Mouse (Mus musculus) small intestine, adult 2 months (tissue): ENCODE measurements at regions not wholly inside any gene's neighbourhood (a gene's known extent, or its start where the extent isn't known, plus 50 kb on each side); places are given as distances from the start of the nearest gene placed in this dataset.
A peak's percentile ranks its signal among the peaks of the same experiment; 100 is the strongest.
"Not testable (repeated sequence)": the region's sequence is repeated elsewhere in the genome, so short reads cannot be mapped to it uniquely, and the experiment has no call there.

Experiments used
- H3K27ac ChIP-seq: fragments of 200-500 bp; 2 replicates; pipeline ENCODE4 v1.5.1; 2012; ENCODE audit warnings: low read depth, low read length, control low read depth, inconsistent platforms; ENCODE audit not compliant: insufficient read depth
- H3K27me3 ChIP-seq: fragments of 200-500 bp; 2 replicates; pipeline ENCODE4 v1.6.1; 2012; ENCODE audit warnings: mild to moderate bottlenecking, moderate library complexity, low read length, inconsistent platforms; ENCODE audit not compliant: control insufficient read depth, insufficient read depth
- H3K36me3 ChIP-seq: fragments of 200-500 bp; 2 replicates; pipeline ENCODE4 v1.6.1; 2012; ENCODE audit warnings: mild to moderate bottlenecking, low read length, control low read depth, inconsistent platforms; ENCODE audit not compliant: control insufficient read depth, insufficient read depth
- H3K4me1 ChIP-seq: fragments of 200-500 bp; 2 replicates; pipeline ENCODE4 v1.6.1; 2012; ENCODE audit warnings: low read length, inconsistent platforms, mixed read lengths; ENCODE audit not compliant: control insufficient read depth, insufficient read depth, insufficient read length
- H3K4me3 ChIP-seq: fragments of 200-500 bp; 2 replicates; pipeline ENCODE4 v1.5.1; 2012; ENCODE audit warnings: low read depth, mild to moderate bottlenecking, control low read depth, inconsistent platforms, low read length, moderate library complexity
- CTCF ChIP-seq: fragments of 200-500 bp; IDR thresholded peaks from 2 replicates; pipeline ENCODE4 v1.5.1; 2012; ENCODE audit warnings: low read depth, mild to moderate bottlenecking, control low read depth, inconsistent platforms, low read length, moderate library complexity, mixed read lengths; ENCODE audit not compliant: insufficient replicate concordance, insufficient read length; ENCODE audit errors: extremely low read depth
- POLR2A ChIP-seq: fragments of 200-500 bp; IDR thresholded peaks from 2 replicates; pipeline ENCODE4 v1.6.1; 2012; ENCODE audit warnings: low read depth, mild to moderate bottlenecking, control low read depth, inconsistent platforms, low read length, moderate library complexity
- WGBS: fragments of 180-500 bp; shearing (Covaris S2); methylation state at CpG from one replicate; pipeline ENCODE4 v1.1.7; 2018; 5-methylcytosine and 5-hydroxymethylcytosine counted together

DNA sequence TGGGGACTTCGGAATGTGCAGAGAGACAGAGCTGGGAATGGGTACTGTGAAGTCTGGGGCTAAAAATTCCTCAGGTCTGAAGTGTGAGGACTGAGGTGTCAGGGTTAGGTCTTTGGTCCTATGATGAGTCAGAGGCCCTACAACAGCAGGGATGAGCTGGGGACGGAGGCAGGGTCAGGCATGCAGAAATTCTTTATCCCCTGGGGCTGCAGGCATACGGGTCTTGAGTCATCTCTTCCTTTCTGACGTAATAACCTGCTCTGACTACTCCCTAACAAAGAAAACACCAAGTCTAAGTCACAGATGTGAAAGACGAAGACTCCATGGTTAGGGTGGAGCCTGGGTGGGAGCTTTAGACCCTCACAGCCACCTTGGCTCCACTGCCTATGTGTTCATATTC lies 185.6 kb upstream of the Serp2 start:
- no peaks in the 10 kb centered on the region for H3K4me1 ChIP-seq
- WGBS = 86% methylated on average over 5 of the region's 5 CpGs
- H3K27me3 ChIP-seq = no peaks in the 10 kb centered on the region
- no peak for TF ChIP-seq POLR2A
- TF ChIP-seq CTCF = no peak
- no peak overlapping the region for H3K4me3 ChIP-seq
- no peak overlapping the region for H3K27ac ChIP-seq
- H3K36me3 ChIP-seq = no peaks in the 10 kb centered on the region

DNA sequence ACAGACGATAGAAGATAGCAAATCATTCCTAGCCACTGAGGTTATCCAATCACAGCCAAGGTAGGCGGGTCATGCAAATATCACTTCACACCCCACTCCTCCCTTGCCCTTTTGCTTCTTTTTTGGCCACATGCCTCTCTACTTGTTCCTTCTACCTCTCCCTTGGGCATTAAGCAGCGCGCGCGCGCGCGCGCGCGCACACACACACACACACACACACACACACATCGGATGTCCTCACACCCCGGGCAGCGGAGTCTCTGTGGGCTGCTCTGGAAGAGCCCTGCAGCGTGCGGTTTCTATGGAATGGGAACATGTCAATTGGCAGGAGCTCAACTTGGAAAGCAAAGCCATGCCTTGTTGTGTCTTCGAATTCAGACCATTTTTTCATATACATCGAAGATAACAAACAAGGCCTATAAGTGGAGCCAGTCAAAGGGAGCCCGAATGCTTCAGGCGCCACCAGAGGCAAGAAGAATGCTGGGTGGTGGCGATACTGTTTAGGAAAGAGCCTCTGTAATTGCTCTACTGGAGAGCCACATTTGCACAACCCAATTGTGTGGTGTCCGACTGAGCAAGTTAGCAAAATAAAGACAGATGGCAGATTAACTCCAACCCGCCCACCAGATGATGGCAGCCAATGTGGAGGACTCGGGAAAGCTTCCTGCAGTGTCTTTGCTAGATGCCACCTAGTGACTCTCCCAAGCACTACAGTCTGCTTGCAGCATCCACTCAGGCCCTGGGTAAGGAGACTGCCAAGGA lies 183.3 kb upstream of the Serp2 start:
- TF ChIP-seq CTCF (peak; percentile 46; the same call in 1 of the 2 replicates), POLR2A (no peak)
- H3K27me3 ChIP-seq = no peaks in the 10 kb centered on the region
- H3K36me3 ChIP-seq = no peaks in the 10 kb centered on the region
- H3K27ac ChIP-seq = no peak overlapping the region
- 80% methylated on average over 25 of the region's 25 CpGs for WGBS
- no peak overlapping the region for H3K4me3 ChIP-seq
- H3K4me1 ChIP-seq = no peaks in the 10 kb centered on the region; the same call in 1 of the 2 replicates

DNA sequence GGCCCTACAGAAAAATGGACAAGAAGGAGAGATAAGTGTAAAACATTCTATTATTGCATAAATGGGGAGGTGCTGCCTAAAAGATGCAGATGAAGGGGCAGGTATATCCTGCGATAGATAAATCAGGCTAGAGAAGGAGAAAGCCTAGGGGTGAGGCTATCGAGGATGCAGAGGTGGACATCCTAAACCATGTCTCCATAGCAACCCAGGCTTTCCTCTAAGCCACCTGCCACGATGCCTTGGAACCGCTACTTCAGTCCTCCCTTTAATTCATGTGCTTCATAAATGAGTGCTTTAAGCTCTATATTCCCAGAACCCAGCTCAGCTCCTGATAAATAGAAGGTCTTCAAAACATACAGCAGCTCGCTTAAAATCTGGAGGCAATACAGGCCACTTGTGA lies 179.3 kb upstream of the Serp2 start:
- Histone ChIP-seq H3K27ac (no peak overlapping the region), H3K36me3 (no peaks in the 10 kb centered on the region), H3K4me1 (peaks cover 6% of the 10 kb centered on the region), H3K4me3 (no peak overlapping the region), H3K27me3 (no peaks in the 10 kb centered on the region)
- 92% methylated on average over 5 of the region's 5 CpGs for WGBS
- TF ChIP-seq CTCF (no peak), POLR2A (no peak)

DNA sequence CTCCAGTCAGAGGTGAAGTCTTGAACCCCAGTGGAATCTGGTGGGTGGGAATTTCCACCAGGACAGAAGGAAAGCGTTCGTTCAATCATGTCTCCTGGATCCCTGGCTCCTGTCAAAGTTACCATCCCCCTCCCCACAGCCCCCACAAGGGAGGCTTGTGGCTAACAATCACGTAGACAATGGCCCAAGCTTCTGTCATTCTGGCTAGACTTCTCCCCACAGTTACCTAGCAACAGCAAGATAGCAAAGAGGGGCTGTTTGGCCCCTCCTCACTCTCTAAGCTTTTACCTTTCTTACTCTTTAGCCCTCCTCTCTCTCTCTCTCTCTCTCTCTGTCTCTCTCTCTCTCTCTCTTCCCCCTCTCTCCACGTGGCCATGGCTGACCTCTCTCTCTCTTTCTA lies 178.4 kb upstream of the Serp2 start:
- Histone ChIP-seq H3K27ac (no peak overlapping the region), H3K36me3 (no peaks in the 10 kb centered on the region), H3K4me1 (peaks cover 6% of the 10 kb centered on the region), H3K4me3 (no peak overlapping the region), H3K27me3 (no peaks in the 10 kb centered on the region)
- TF ChIP-seq POLR2A (no peak), CTCF (no peak)
- 89% methylated on average over 4 of the region's 4 CpGs for WGBS

DNA sequence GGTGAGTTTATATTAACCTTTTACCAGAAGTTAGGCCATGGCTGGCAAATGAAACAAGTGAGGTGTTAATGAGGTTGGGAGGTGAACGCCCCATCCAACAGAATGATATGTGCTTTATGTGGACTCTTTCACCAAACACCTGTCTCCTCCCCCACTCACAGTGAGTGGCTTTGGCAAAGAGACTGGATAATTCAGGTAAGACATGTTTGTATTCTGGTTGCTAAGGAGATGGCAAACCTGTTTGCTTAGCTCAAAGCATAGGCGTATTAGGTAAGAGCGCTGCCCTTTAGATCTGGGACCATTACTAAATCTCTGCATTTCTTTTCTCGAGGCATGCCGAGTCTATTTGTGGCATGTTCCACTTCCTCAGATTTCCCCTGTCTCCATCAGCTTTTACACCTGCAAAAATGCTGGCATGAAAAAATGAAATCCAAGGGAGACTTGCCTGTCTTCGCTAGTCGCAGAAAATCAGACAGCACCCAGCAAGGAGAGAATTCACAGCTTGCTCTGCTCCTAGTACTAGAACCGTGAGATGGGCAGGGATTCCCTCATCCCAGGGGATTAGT lies 176.7 kb upstream of the Serp2 start:
- TF ChIP-seq CTCF (no peak), POLR2A (no peak)
- no peaks in the 10 kb centered on the region for H3K27me3 ChIP-seq
- peaks cover 6% of the 10 kb centered on the region for H3K4me1 ChIP-seq
- H3K27ac ChIP-seq = no peak overlapping the region
- no peak overlapping the region for H3K4me3 ChIP-seq
- 42% methylated on average over 8 of the region's 8 CpGs for WGBS
- H3K36me3 ChIP-seq = no peaks in the 10 kb centered on the region

DNA sequence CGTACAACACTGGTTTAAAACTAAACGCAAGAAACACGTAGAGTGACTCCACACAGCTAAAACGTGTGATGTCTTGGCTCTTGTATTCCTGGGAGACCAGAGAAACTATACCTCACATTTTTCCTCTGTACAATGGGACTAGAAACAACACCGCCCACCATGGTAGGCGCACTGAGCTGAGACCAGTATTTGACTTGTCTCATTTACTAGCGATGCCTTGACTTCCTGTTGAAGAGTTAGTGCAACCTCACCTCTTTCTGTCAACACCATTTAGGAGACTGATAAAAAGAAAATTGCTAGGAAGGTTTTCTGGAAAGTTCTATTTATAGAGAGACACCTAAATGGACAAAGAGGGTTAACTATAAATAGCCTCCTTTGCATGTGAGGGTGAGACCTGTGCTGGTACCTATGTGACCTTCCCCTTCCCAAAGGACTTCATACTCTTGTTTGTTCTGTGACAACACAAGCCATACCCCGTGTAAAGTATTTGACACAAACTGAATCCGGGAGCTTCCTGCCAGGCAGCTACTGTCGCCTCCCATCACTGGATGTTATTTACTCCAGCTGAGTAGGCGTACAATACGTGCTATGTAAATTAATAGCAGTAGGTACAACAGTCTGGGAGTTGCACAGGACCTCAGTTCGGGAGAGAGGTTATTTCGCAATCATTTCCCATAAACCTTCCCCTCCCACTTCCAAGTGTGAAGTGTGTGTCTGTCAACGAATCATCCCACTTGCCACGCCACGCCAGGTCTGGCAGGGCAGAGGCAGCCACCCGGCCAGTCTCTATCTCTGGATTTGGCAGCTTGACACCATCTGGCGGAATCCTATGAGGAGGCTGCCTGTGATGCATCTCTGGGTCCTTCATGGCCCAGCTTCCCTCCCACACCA lies 174.7 kb upstream of the Serp2 start:
- H3K36me3 ChIP-seq = no peaks in the 10 kb centered on the region
- peaks cover 6% of the 10 kb centered on the region for H3K4me1 ChIP-seq
- TF ChIP-seq POLR2A = no peak
- no peak for TF ChIP-seq CTCF
- 52% methylated on average over 19 of the region's 19 CpGs for WGBS
- no peaks in the 10 kb centered on the region for H3K27me3 ChIP-seq
- H3K4me3 ChIP-seq = no peak overlapping the region
- H3K27ac ChIP-seq = no peak overlapping the region

DNA sequence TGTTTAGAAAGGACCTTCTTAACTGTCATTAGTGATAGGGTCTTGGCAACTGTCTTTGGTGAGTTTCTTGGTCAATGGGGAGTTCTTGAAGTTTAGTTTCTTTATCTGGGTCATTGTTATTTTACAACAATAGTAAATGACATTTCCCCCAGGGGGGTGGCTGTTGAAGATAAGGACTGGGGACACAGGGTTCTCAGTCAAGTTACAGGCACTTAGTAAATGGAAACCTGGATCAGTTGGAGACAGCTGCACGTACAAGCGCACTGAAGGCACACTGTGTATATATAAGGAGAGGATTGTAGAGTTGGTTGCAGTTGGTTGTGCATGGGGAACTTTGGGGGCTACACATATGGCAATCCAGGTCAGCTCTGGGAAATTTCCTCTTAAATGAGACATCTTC lies 169.2 kb upstream of the Serp2 start:
- 90% methylated on average over 2 of the region's 2 CpGs for WGBS

DNA sequence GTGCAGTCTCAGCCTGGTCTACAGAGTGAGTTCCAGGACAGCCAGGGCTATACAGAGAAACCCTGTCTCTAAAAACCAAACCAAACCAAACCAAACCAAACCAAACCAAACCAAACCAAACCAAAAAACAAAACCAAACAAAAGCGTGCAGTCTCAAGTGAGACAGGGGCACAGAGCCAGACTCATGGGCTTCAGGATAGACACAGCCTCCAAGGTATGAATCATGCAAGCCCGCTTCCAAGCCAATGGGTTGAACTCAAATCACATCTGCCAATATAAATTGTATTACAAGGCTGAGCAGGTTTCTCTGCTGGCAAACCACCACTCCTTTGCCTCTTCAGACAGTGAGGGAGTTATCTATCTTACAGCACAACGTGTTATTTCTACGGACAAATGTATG lies 168.5 kb upstream of the Serp2 start:
- H3K27me3 ChIP-seq, H3K36me3 ChIP-seq, H3K4me3 ChIP-seq, H3K27ac ChIP-seq, H3K4me1 ChIP-seq: not testable (repeated sequence)
- 86% methylated on average over 4 of the region's 4 CpGs for WGBS

More for the DNA sequence above, 169.2 kb upstream of the Serp2 start:
- Histone ChIP-seq H3K36me3 (no peaks in the 10 kb centered on the region), H3K4me3 (no peak overlapping the region), H3K27me3 (no peaks in the 10 kb centered on the region), H3K27ac (no peak overlapping the region), H3K4me1 (0 out of 2 replicates have a peak, but pooled peaks cover 2% of the 10 kb centered on the region)
- TF ChIP-seq CTCF (no peak), POLR2A (no peak)
